Mouse (Mus musculus): ENCODE measurements around the gene Vac14.

GRCm38 (mm10) chr8:110669932-110670628 is 51.7 kb downstream of the Vac14 start:
- TF ChIP-seq POLR2A (IDR thresholded peaks at IDR 0.05; ENCODE audit: insufficient read depth, low read length) (no peak), CTCF (IDR thresholded peaks at IDR 0.05; ENCODE audit: low read depth, low read length) (no peak)

Data from ES-Bruce4 (cell line).